Mouse (Mus musculus) T-cell, adult 2 months (primary cell): ENCODE results near the gene Itga11.
"Not testable (repeated sequence)": the region's sequence is repeated elsewhere in the genome, so short reads cannot be mapped to it uniquely, and the experiment has no call there.

Experiments used
- DNase-seq: peaks from one replicate; pipeline ENCODE4 v3.0.0; 2022; ENCODE audit warnings: low spot score

Itga11 gene

DNA sequence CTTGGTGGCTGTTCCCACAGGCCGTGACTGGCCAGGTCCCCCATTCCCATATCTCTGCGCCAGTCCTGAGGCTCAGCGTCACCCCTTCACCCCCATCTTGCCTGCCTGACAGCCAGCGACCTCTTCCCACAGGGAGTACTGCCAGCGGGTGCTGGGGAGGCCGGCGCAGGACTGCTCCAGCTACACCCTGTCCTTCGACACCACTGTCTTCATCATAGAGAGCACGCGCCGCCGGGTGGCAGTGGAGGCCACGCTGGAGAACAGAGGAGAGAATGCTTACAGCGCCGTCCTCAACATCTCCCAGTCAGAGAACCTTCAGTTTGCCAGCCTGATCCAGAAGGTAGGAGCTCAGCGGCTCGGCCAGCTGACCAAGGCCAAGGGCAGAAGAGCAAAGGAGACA is 89.8 kb downstream of the Itga11 start:
- no peak for DNase-seq

DNA sequence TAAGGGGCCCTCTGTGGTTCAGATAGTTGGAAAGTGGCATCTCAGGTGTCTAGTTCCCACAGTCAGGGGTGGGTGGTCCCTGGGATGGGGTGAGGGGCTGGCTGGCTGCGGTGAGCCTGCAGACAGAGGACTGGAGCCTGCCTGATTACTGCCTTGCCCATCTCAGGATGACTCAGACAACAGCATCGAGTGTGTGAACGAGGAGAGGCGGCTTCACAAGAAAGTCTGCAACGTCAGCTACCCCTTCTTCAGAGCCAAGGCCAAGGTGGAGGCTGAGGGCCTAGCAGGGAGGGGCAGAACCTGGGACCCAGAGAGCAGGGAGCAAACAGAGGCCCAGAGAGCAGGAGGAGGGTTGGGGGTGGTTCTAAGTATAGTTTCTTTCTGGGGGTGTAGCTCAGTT is 90.7 kb downstream of the Itga11 start:
- no peak for DNase-seq

DNA sequence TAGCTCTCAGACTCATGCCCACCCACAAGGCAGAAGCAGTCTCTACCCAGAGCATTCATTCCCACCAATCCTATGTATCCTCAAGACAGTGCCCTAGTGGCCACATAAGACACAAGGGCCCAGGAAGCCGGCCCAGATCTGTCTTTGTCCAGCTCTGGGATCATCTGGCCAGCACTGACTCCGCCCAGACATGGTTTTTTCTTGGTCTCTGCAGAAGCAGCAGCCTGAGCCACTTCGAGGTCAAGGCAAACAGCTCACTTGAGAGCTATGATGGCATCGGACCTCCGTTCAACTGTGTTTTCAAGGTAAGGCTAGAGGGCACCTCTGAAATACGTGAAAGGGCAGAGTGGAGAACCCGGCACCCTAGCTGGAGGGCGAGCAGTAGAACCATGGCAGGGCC is 95.1 kb downstream of the Itga11 start:
- no peak for DNase-seq

DNA sequence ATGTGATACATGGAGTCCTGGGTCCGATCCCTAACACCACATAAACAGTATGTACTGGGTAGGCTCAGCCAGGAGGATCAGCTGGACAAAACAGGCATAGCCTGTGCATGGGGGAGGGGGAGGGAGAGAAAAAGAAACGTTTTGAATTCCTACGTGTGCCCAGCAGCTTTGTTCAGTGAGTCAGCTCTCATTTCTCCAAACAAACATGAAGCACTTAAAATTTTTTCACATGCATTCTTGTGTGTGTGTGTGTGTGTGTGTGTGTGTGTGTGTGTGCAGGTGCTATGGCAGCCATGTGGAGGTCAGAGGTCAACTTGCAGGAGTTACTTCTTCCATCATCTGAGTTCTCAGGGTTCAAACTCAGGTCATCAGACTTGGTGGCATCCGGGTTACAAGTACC is 97.8 kb downstream of the Itga11 start:
- DNase-seq: no peak

DNA sequence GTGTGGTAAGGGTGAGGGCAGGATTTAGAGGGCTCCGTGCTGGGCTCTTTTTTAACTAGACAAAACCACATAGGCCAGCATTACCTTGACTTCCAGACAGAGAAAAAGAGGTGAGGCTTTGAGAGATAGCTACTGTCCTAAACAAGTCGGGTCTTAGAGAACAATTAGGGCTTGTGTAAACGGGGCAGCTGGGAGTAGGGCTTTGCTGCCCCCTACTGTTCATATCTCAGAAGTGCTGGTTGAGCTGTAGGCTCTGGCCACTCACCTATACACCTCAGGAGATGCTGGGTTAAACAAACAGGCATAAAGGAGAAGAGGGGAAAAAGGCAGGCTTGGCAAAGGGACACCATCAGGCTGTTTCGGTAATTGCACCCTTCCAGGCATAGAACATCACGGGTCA is 99.8 kb downstream of the Itga11 start:
- peak; percentile 57 for DNase-seq

DNA sequence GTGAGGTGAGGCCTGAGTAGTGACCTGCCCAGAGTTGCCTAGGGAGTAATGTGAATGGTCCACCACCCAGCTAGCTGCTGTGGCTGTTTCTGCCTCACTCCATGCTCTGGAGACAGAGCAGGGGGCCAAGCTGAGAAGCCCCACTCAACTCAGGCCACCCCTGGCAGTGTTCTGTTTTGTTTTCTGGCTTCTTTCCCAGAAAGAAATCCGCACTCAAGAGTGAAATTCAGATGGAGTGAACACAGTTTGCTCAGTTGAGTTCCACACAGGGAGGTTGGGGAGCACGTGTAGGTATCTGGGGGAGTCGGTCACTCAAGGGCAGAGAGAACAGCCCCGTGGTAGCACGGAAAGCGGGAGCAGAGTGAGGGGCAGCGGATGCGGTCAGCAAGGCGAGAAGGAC is 101.1 kb downstream of the Itga11 start:
- no peak for DNase-seq

DNA sequence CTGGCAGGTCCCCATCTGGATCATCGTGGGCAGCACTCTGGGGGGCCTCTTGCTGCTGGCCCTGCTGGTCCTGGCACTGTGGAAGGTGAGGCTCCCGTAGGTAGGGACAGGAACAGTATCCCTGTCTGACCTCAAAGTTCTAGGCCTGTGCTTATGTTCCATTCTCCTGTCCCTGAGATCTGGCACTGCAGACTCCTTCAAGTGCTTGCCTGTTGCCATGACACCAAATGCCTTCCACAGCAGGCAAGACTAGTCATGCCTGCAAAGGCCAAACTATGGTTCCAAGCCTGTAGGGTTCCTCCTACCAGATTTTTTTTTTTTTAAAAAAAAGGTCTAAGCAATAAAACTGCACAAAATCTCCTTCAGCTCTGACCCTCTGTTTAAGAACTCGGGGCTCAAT is 104.3 kb downstream of the Itga11 start:
- DNase-seq: no peak

DNA sequence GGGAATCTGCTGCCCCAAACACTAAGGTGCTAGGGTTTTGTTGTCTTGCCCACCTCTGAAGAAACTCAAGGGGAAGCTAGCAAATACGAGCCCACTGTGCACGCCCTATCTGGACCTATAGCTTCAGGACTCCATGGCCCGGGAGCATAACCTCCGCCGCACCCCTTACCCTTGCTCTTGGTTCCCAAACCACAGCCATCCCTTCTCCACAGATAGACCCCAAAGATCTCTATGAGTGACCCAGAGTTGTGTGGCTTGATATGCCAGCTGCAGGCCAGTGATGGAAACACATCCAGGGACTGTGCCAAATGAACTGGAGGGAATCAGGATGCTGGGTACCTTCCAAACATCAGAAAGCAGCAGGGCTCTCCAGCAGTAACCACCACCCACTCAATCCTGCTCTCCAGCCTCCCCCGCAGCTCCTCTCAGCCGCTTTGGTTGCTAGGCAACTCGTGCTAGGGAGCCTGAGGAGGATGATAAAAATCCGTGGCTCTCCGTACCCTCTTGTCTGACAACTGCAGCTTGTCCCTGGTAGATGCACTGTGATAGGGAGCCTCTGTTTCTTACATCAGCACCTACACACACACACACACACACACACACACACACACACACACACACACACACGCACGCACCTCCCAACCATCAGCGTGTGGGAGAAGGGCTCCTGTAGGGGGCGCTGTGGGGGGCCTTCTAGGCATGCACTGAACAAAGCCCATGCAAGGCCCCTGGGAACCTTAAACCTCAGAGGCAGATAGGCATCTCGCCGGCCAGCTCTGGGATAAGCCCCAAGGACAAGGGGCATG is 105.6 kb downstream of the Itga11 start:
- DNase-seq: no peak

DNA sequence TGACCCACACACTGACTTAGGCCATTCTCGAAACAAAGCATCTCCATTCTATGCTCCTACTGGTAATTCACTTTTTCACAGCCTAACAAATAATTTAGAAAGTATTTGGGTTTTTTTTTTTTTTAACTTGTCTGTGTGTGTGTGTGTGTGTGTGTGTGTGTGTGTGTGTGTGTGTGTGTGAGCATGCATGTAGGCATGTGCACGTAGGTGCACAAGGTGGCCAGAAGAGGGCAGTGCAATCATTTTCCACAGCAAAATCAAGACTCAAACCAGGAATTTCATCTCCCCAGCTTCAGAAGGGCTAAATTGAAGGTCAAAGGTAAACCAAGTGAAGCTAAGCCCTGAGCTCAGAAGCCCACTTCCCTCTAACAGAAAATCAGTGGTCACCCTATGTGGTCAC is 106.6 kb downstream of the Itga11 start:
- no peak for DNase-seq

DNA sequence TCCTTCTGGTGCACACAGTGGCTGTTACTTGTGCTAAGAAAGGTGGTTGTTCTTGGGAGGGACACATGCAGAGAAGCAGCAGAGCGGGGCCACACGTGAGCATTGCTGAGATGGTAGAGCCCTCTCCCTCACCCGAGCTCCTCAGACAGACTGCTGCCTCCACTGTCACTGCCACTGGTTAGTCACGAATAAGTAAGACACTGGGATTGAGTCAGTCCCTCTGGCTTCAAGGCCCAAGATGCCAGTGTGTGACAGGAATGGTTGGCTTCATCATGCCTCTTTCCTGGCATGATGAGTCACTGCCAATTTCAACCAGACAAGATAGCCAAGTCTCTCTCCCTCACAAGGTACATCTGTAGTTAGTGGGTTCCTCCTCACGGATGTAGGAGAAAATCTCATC is 109.1 kb downstream of the Itga11 start:
- DNase-seq: no peak

DNA sequence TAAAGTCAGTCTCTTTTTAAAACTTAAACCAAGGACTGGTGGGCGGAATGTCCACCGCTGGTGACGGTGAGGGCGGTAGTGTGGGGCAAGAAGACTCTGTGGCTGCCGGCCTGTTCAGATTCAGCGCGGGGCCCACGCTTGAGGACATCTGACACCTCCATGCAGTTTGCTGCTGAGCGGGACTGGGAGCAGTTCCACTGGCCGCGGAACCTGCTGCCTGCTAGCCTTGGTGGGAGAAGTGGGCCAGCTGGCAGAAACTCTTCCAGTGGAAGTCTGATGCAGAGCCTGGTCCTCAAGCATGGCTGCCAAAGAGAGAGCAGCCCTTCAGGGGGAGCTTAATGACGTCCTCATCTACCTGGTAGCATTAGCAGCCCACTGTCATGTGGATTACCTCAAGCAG is 112.2 kb downstream of the Itga11 start:
- no peak for DNase-seq

DNA sequence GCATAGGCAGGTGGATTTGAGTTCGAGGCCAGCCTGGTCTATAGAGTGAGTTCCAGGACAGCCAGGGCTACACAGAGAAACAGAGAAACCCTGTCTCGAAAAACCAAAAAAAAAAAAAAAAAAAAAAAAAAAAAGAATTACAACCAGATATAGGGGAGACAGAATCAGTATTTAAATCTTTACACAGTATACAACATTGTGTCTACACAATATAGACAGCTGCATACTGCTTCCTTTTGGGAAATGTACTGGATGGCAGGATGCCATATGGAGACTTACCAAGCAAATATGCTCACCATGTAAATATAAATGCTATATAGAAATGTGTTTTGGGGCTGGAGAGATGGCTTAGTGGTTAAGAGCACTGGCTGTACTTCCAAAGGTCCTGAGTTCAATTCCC is 121.6 kb downstream of the Itga11 start:
- DNase-seq: not testable (repeated sequence)

DNA sequence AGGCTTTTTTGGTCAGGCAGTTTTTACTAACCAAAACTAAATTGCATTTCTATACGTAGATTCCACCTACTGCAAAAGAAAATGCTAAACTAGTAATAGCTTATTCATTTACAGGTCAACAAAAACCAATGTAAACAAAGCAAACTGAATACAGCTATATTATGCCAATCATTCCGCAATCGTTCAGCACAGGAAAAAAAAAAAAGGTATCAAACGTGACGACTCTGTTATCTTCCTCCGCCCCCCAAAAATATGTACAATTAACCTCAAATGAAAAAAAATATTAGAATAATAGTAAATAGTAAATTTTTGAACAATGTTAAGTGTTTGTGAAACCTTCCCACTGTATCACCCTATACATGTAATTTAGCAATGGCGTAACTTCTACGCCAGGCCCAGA is 132.5 kb downstream of the Itga11 start:
- DNase-seq: no peak

DNA sequence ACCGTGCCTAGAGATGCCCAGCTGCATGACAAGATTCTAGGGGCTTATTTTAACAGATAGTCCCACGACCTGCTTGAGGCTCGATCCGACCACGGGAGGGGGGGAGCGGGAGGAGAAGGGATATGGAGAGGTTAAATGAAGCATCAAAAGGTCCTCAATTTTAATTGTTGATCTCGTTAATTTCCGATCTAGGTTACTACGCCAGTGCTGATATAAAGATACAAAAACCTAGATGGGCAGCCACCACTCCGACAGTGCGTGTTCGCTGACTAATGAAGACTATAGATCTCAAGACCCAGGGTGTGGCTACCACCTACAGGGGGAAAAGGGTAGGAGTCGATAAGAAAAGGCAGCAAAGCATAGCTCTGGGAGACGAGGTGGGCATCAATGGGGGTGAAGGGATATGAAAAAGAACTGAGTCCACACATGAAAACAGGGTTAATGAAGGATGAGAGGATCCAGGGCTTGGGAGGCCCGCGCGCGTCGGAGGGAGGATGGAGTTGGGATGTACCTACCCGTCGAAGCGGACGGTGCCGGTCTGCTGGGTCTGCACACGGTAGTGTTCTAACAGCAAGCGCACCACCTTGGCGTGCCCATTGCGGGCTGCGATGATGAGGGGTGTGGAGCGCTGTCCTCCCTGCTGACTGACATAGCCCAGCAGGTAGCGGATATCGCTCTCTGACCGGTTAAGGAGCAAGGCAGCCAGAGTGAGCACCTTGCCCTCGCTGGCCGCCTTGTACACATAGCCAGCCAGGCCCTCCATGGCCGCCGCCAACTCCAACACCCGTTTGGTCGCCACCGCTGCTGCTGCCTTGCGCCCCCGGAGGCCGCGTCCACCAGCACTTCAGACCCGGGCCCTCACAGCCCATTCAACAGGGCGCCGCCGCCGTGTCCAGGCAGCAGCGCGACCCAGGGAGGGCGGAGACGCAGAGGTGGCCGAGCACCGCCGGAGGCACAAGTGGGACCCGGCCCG is 133.2 kb downstream of the Itga11 start:
- peak; percentile 52 for DNase-seq

DNA sequence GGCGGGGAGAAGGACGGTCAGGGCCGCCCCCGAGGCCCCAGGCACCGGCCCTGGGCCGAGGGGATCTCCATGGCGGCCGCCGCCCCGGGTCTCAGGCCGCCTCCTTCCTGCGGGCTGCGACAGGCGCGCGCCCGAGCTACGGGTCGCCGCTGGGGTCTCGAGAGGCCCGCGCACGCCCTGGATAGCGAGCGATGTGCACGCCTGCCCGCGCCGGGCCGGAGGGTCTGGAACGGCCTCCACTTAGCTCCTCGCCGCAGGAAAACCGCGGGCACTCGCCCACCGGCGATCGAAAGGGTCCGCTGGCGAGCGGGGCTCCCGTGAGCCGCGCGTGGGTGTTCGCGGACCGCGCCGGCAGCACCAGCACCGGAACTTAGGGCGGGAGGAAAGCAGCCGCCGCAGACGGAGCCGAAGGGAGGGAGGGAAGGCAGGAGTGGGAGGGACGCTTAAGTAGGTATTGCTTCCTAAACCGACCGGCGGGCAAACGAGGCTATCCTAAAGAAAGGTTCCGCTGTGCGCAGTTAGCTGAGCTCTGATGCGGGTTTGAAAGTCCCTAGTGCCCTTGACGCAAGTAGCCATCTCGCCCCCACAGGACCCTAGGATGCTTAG is 134.0 kb downstream of the Itga11 start, which contains the start of gene Fem1b:
TSS of gene Fem1b (minus strand) at position 419 of the 606 bp plus-strand sequence.
- peak; percentile 93 for DNase-seq

DNA sequence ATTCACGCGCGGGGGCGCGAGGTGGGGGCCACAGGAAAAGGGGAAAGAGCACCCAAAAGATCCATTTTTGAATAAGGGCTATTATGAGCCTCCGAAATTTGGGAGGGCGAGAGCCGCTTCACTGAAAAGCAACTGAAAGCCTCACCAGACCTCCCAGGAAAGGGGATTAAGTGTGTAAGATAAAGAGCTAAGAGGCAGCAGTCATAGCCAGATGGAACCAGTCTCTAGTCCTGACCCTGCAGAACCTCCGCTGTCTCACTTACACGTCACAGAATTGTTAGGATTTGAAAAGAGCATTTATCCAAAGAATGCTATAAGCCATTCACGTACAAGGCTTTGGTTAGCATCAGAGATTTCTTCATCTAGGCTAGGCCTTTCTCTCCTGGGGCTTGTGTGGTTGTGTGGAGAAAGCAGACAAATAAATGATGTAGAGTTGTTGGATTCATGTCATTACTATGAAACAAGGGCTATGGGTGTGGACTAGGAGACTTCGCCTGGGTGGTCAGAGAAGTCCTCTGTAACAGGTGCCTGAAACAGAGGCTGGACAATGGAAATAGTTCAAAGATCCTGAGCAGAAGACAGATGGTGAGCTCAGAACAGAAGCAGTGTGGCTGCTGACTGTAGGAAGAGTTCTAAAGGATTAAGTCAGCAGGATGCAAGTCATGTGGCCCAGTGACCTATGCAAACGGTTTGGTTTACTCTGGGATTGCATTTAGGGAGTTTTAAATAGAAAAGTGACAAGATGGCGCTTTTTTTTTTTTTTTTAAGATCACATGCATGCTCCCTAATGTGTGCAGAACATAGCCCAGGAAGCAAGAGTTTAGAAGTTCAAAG is 134.8 kb downstream of the Itga11 start:
- DNase-seq: no peak

DNA sequence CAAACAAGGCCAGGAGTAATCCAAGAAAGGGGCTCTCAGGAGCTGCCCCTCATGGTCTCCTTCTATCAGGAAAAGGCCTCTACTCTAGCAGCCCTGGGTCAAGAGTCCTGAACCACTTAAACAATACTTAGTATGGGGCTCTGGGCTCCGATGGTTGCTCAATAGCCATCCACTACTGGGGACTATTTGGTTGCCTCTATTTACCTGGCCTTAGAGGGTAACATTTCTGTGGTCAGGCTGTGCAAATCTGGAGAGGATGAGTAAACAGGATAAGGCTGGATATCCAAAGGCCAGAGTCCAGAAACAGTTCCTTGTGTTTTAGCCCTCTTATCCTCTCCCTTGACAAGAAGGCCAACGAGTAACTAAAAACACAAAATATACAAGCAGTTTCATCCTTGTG is 137.1 kb downstream of the Itga11 start:
- DNase-seq: no peak

DNA sequence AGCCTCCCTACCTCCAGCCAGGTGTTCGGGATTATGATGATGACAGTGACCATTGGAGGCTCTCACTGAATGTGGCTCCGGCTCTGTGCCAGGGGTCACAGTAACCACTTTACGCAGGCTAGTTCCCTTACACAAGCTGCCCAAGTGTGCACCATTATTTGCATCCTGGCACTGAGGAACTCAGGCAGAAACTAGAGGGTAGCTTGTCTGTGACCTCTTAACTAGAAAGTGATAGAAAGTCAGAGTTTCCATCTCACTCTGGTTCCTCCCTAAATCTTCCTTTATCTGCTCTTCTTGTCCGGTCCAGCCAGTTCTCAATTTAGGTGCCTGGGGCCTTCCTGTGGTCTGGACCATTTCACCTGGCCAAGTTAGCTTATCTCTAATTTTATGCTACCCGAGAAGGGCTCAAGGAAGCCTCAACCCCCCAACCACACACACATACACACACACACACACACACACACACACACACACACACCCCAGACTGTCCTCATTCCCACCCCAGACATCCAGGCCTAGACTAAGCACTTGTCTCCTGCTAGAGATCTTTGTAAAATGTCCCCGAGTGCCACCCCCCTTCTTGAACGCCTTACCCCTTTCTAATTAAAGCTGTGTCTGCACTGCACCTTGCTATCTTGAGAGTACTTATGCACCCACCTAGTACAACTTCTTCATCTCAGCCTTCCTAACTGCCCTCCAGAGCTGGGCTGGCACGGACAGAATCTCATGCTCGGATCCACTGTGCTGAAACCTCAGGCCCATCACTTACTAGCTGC is 138.9 kb downstream of the Itga11 start:
- no peak for DNase-seq

DNA sequence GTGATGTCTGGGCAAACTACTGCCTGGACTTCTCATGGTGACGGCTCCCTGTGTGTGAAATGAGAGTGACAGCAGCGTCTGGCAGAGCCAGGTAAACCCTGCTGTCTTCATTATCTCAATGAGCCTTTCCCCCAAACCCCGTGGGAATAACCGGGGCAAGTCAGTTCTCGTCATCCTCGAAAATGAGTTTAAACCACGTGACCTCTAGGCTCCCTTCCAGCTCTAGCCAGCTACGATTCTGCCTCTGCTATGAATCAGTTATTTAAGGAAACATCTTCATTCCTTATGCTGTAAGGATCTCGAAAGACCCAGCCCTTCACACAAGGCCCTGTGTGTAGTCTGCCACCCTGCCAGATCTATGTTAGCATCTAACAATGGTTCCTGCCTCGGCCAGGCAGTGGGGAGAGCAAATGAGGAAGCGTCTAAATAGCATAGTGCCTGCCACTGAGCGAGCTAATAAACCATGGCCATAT is 139.5 kb downstream of the Itga11 start:
- DNase-seq: no peak

DNA sequence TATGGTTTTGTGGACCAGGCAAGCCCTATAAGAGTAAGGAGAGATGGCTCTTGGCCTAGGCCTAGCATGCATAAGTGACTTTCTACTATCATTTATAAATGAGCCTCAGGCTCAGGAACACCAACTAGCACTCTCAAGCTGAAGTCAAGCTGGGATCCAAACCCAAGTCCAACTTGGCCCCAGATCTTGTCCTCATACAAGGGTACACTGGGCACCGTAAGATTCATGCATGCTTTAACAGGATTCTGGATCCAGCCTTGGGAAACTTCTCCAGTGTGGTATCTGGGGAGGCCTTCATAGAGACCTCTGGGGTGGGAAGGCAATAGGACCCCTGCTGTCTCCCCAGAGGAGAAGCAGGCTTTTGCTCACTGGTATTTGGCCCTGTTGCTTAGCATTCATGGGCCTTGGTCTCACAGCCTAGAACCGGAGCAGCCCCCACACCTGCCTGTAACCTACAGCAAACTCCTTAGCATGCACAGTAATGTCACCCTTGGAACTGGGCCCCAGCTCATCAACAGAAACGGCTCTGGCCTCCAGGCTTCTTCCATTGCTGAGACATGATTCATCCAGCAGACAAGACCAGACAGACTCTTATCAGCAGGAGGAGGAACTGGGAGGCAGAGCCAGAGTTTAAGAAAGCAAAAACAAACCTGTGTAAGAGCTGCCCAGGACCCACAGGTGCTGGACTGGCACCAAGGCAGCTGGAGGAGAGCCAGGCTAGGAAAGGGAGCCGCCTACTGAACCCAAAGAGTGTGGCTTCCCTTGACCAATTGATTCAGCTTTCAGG is 140.4 kb downstream of the Itga11 start:
- no peak for DNase-seq
